Comparison of ENCODE assay signal across 1 mouse cellular context in the genomic region with DNA sequence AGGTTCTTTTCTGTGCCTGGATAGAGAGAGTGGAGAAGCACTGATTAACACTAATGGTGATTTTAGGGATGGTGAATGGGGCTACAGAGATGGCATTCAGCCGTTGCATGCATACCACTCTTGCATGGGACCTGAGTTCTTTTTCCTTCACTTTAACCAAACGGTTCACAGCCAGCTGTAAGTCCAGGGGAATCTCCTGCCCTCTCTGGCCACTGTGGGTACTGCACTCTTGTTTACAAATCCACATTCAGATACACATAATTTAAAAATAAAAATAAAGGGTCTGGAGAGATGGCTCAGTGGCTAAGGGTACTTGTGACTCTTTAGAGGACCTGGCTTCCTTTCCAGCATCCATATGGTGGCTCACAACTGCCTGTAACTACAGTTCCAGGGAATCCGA.
TF ChIP-seq lines count a peak whose summit lies in the region.

No protein-coding gene starts in this region.

TF ChIP-seq in CH12.LX, 34 proteins besides CTCF, POLR2A, EP300 and RAD21:
- no peak for TF ChIP-seq USF1 (IDR thresholded peaks at IDR 0.05; ENCODE audit: low read depth, low read length)
- no peak for TF ChIP-seq JUND (conservative IDR thresholded peaks at IDR 0.05; ENCODE audit: low read depth, low read length)
- no peak for TF ChIP-seq SMC3 (IDR thresholded peaks at IDR 0.05; ENCODE audit: low read depth, low read length)
- no peak for TF ChIP-seq ELF1 (IDR thresholded peaks at IDR 0.05; ENCODE audit: low read depth, low read length)
- no peak for TF ChIP-seq MAZ (IDR thresholded peaks at IDR 0.05; ENCODE audit: low read depth, low read length)
- no peak for TF ChIP-seq IRF4 (IDR thresholded peaks at IDR 0.05; ENCODE audit: low read depth, low read length)
- no peak for TF ChIP-seq BHLHE40 (IDR thresholded peaks at IDR 0.05; ENCODE audit: low read depth, low read length)
- TF ChIP-seq RCOR1 (conservative IDR thresholded peaks at IDR 0.05; ENCODE audit: low read depth, low read length), result no peak
- TF ChIP-seq NRF1 (IDR thresholded peaks at IDR 0.05; ENCODE audit: low read depth, low read length), result no peak
- no peak for TF ChIP-seq HCFC1 (IDR thresholded peaks at IDR 0.05; ENCODE audit: low read depth, low read length)
- no peak for TF ChIP-seq MEF2A (IDR thresholded peaks at IDR 0.05; ENCODE audit: borderline replicate concordance, low read depth, low read length)
- TF ChIP-seq E2F4 (IDR thresholded peaks at IDR 0.05; ENCODE audit: insufficient replicate concordance, low read depth, low read length), result no peak
- TF ChIP-seq MAX (IDR thresholded peaks at IDR 0.05; ENCODE audit: low read length), result no peak
- TF ChIP-seq USF2 (conservative IDR thresholded peaks at IDR 0.05; ENCODE audit: low read depth, low read length), result no peak
- no peak for TF ChIP-seq MAFK (IDR thresholded peaks at IDR 0.05; ENCODE audit: insufficient replicate concordance, low read length)
- TF ChIP-seq ETS1 (conservative IDR thresholded peaks at IDR 0.05; ENCODE audit: low read depth, low read length), result no peak
- TF ChIP-seq MYC (IDR thresholded peaks at IDR 0.05; ENCODE audit: low read depth, low read length), result no peak
- no peak for TF ChIP-seq JUN (IDR thresholded peaks at IDR 0.05; ENCODE audit: insufficient read depth, low read depth, low read length)
- TF ChIP-seq PAX5 (IDR thresholded peaks at IDR 0.05; ENCODE audit: low read length), result no peak
- TF ChIP-seq NELFE (IDR thresholded peaks at IDR 0.05; ENCODE audit: low read depth, low read length), result no peak
TF ChIP-seq in CH12.LX: peak in this region for 0.
